Mouse (Mus musculus): Measurements from ENCODE around the gene Zscan12. TPM values are rescaled to one million over a fixed set of nuclear protein-coding genes. Genes with fewer than 3 reads are reported as not detected.

The Zscan12 gene
- total and polyA plus RNA-seq, 3 experiments, result 10.2 to 14.7 (median 10.6) TPM

DNA sequence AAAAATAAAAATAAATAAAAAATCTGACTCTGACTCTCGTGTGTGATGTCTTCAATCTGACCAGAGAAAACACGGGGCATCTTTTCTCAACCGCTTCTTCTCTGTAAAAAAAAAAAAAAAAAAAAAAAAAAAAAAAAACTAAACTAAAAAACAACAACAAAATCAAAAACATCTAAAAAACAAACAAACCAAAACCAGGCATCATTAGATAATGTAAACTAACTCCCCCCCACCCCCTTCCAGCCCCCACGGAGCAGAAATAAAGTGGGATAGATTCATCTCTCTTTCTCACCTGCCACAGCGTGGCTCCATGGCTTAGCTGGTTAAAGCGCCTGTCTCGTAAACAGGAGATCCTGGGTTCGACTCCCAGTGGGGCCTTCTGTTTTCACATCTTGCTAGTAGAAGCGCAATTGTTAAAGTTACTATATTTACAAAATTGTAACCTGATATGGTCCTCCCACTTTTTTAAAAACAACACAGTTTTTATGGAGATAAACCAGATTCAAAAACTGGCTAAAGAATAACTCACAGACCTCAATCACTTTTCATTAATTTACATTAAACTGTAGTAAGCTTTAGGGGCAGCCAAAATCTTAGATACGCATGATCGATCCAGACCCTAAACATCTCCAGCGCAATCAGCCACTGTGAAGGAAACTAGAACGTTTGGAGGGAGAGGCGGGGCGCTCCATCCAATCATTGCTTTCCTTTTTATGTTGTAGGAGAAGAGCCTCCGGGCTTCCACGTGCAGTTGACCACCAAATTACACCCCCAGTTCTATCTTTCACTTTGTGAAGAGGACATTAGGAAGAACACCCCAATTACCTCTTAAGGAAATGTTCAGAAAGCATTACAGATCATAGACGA is 39.9 kb upstream of the Zscan12 start:
- peak overlapping the region in 2 of 3 experiments; percentile 21 to 58 for H3K4me3 ChIP-seq (replicated peaks in 1 of 3; ENCODE audit: low read depth in 2 of 3, low read length in 2 of 3, poor library complexity in 1 of 3)
- peak overlapping the region; percentile 93 for H3K4me2 ChIP-seq (ENCODE audit: insufficient read depth, low read depth, poor library complexity, severe bottlenecking)
- H3K9me3 ChIP-seq (replicated peaks; ENCODE audit: low read length), result no peaks in the 10 kb centered on the region
- peaks cover 0 to 27% of the 10 kb centered on the region in 2 experiments; a peak in 2 of 4 replicates for H3K4me1 ChIP-seq (ENCODE audit: control insufficient read depth in 1 of 2, insufficient read depth in 2 of 2)
- TF ChIP-seq NELFE (IDR thresholded peaks at IDR 0.05; ENCODE audit: low read depth, low read length) (no peak), JUN (IDR thresholded peaks at IDR 0.05; ENCODE audit: insufficient read depth, low read depth, low read length) (no peak), PAX5 (IDR thresholded peaks at IDR 0.05; ENCODE audit: low read length) (no peak), ZNF384 (IDR thresholded peaks at IDR 0.05; ENCODE audit: low read depth, low read length) (peak; percentile 76), BHLHE40 (IDR thresholded peaks at IDR 0.05; ENCODE audit: low read depth, low read length) (no peak), NRF1 (IDR thresholded peaks at IDR 0.05; ENCODE audit: low read depth, low read length) (peak; percentile 59; the same call in 1 of the 2 replicates), EP300 (IDR thresholded peaks at IDR 0.05; ENCODE audit: low read length) (no peak), IRF4 (IDR thresholded peaks at IDR 0.05; ENCODE audit: low read depth, low read length) (no peak), UBTF (IDR thresholded peaks at IDR 0.05; ENCODE audit: low read depth, low read length) (no peak), JUND (conservative IDR thresholded peaks at IDR 0.05; ENCODE audit: low read depth, low read length) (no peak), CHD2 (IDR thresholded peaks at IDR 0.05; ENCODE audit: low read length) (no peak), MXI1 (IDR thresholded peaks at IDR 0.05; ENCODE audit: low read depth, low read length) (no peak), KAT2A (IDR thresholded peaks at IDR 0.05; ENCODE audit: insufficient replicate concordance, low read length) (no peak), SIN3A (IDR thresholded peaks at IDR 0.05; ENCODE audit: low read length) (no peak), ZKSCAN1 (IDR thresholded peaks at IDR 0.05; ENCODE audit: borderline replicate concordance, low read depth, low read length) (no peak), RCOR1 (conservative IDR thresholded peaks at IDR 0.05; ENCODE audit: low read depth, low read length) (no peak), ELF1 (IDR thresholded peaks at IDR 0.05; ENCODE audit: low read depth, low read length) (peak; percentile 93), POLR2AphosphoS2 (IDR thresholded peaks at IDR 0.05; ENCODE audit: low read depth, low read length) (no peak), TBP (conservative IDR thresholded peaks at IDR 0.05; ENCODE audit: low read depth, low read length) (peak; percentile 99), ETS1 (conservative IDR thresholded peaks at IDR 0.05; ENCODE audit: low read depth, low read length) (no peak), CTCF (conservative IDR thresholded peaks at IDR 0.05 in 1 of 2, IDR thresholded peaks at IDR 0.05 in 1 of 2; ENCODE audit: low read depth in 2 of 2, low read length in 2 of 2) (no peak), USF1 (IDR thresholded peaks at IDR 0.05; ENCODE audit: low read depth, low read length) (no peak), E2F4 (IDR thresholded peaks at IDR 0.05; ENCODE audit: insufficient replicate concordance, low read depth, low read length) (0 out of 2 replicates have a peak, but pooled peaks have one; percentile 37), ZC3H11A (IDR thresholded peaks at IDR 0.05; ENCODE audit: low read depth, low read length) (no peak), MAFK (IDR thresholded peaks at IDR 0.05; ENCODE audit: insufficient replicate concordance, low read length) (peak; percentile 92), MAZ (IDR thresholded peaks at IDR 0.05; ENCODE audit: low read depth, low read length) (no peak), TCF12 (IDR thresholded peaks at IDR 0.05; ENCODE audit: low read depth, low read length) (no peak), USF2 (conservative IDR thresholded peaks at IDR 0.05; ENCODE audit: low read depth, low read length) (no peak), MEF2A (IDR thresholded peaks at IDR 0.05; ENCODE audit: borderline replicate concordance, low read depth, low read length) (no peak), POLR2A (IDR thresholded peaks at IDR 0.05; ENCODE audit: low read depth, low read length) (no peak), GABPA (IDR thresholded peaks at IDR 0.05; ENCODE audit: insufficient replicate concordance, low read depth, low read length) (no peak), MAX (IDR thresholded peaks at IDR 0.05; ENCODE audit: low read length) (no peak), HCFC1 (IDR thresholded peaks at IDR 0.05; ENCODE audit: low read depth, low read length) (no peak), CHD1 (IDR thresholded peaks at IDR 0.05; ENCODE audit: low read depth, low read length) (no peak), ZMIZ1 (IDR thresholded peaks at IDR 0.05; ENCODE audit: low read depth, low read length) (no peak), MYC (IDR thresholded peaks at IDR 0.05; ENCODE audit: low read depth, low read length) (no peak), RAD21 (IDR thresholded peaks at IDR 0.05; ENCODE audit: low read depth, low read length) (no peak), SMC3 (IDR thresholded peaks at IDR 0.05; ENCODE audit: low read depth, low read length) (no peak)
- in situ Hi-C loops (cut with MboI; ENCODE audit: low pct_ligation_motif_present, low pct_unique_long_range_greater_than_20kb, low sequenced_read_pairs) (no loop called here), dilution Hi-C loops (cut with MboI; ENCODE audit: extremely low pct_ligation_motif_present, extremely low pct_unique_long_range_greater_than_20kb, low sequenced_read_pairs) (no loop called here)
- peaks cover 5% of the 10 kb centered on the region for H3K27me3 ChIP-seq (replicated peaks)
- H3K27ac ChIP-seq (ENCODE audit: insufficient read depth, low read depth), result no peak overlapping the region
- H3K9ac ChIP-seq (ENCODE audit: insufficient read depth, low read depth), result no peak overlapping the region
- no peaks in the 10 kb centered on the region for H3K79me2 ChIP-seq (replicated peaks; ENCODE audit: control insufficient read depth, extremely low read depth, insufficient read depth, poor library complexity, severe bottlenecking)
- no peaks in the 10 kb centered on the region for H3K36me3 ChIP-seq (replicated peaks in 1 of 2; ENCODE audit: control insufficient read depth in 1 of 2, insufficient read depth in 1 of 2, low read length in 1 of 2)
- DNase-seq (ENCODE audit: extremely low read depth), result peak; percentile 83
